Mouse (Mus musculus) monocyte, adult 2 months (primary cell): ENCODE data around the gene Hist1h2bf.
"Not testable (repeated sequence)": the region's sequence is repeated elsewhere in the genome, so short reads cannot be mapped to it uniquely, and the experiment has no call there.

ENCODE experiments used
- DNase-seq, 2 experiments: peaks; one replicate each; pipeline ENCODE4 v3.0.0; 2022; ENCODE audit warnings: low spot score in 2 of 2, low read depth in 1 of 2

Gene Hist1h2bf

GRCm38 (mm10) chr13:23550761-23551145, 23.2 kb downstream of the Hist1h2bf start:
- DNase-seq, result no peak

GRCm38 (mm10) chr13:23546694-23547093, 27.3 kb downstream of the Hist1h2bf start:
- DNase-seq, result no peak

- peak in 1 of 2 experiments; percentile 28 for DNase-seq
These were observed 29.2 kb downstream of the Hist1h2bf start for GRCm38 (mm10) chr13:23544787-23545120.

- peak; percentile 66 to 77 for DNase-seq
These were observed 29.8 kb downstream of the Hist1h2bf start, which contains the start of gene Hist1h3f for GRCm38 (mm10) chr13:23543965-23544786. Gene Hist1h3f, plus strand, starts transcription at chr13:23544052.

- DNase-seq, result peak; percentile 60 to 66
These were observed 30.9 kb downstream of the Hist1h2bf start, which contains the start of gene Hist1h2bh for GRCm38 (mm10) chr13:23542999-23543607. Gene Hist1h2bh, minus strand, starts transcription at chr13:23543392.

- not testable (repeated sequence) for DNase-seq
These were observed 31.6 kb downstream of the Hist1h2bf start for GRCm38 (mm10) chr13:23542225-23542980.

- no peak for DNase-seq
These were observed 32.5 kb downstream of the Hist1h2bf start for GRCm38 (mm10) chr13:23541497-23541896.

- not testable (repeated sequence) for DNase-seq
These were observed 34.2 kb downstream of the Hist1h2bf start for GRCm38 (mm10) chr13:23539821-23540220.

- DNase-seq, result no peak
These were observed 35.7 kb downstream of the Hist1h2bf start for GRCm38 (mm10) chr13:23538249-23538648.

- no peak for DNase-seq
These were observed 36.8 kb downstream of the Hist1h2bf start for GRCm38 (mm10) chr13:23537006-23537710.

GRCm38 (mm10) chr13:23536076-23536822, 37.7 kb downstream of the Hist1h2bf start:
- no peak for DNase-seq

GRCm38 (mm10) chr13:23535137-23536075, 38.6 kb downstream of the Hist1h2bf start, which contains the start of gene Hist1h3g:
Gene Hist1h3g, plus strand, starts transcription at chr13:23535422.
- DNase-seq, result peak; percentile 69 to 74

GRCm38 (mm10) chr13:23534368-23535131, 39.4 kb downstream of the Hist1h2bf start:
- DNase-seq, result no peak

- DNase-seq, result not testable (repeated sequence)
These were observed 40.2 kb downstream of the Hist1h2bf start, which contains the start of gene Hist1h2af for GRCm38 (mm10) chr13:23533560-23534367. Gene Hist1h2af, plus strand, starts transcription at chr13:23533906.

- no peak for DNase-seq
These were observed 41.5 kb downstream of the Hist1h2bf start for GRCm38 (mm10) chr13:23532262-23533075.
